Mouse (Mus musculus): Measurements from ENCODE around the gene Nceh1.

GRCm38 (mm10) chr3:27222052-27222451 lies 39.3 kb downstream of the Nceh1 start:
- no peak for TF ChIP-seq CTCF (IDR thresholded peaks at IDR 0.05; ENCODE audit: low read depth, low read length)
- no peak for TF ChIP-seq POLR2A (IDR thresholded peaks at IDR 0.05; ENCODE audit: extremely low read depth, insufficient read depth, low read length)
